Mouse (Mus musculus) cortical plate, adult 2 months (tissue): Measurements from ENCODE around the gene Jak3.

Experiments
- CTCF ChIP-seq: fragments of 200-500 bp; IDR thresholded peaks from 2 replicates; pipeline ENCODE4 v1.5.1; 2011; ENCODE audit warnings: mild to moderate bottlenecking, control low read depth, low read length; ENCODE audit not compliant: insufficient read depth; ENCODE audit errors: extremely low read depth
- POLR2A ChIP-seq: fragments of 200-500 bp; IDR thresholded peaks from 2 replicates; pipeline ENCODE4 v1.6.1; 2011; ENCODE audit warnings: mild to moderate bottlenecking, low read length, control low read depth; ENCODE audit not compliant: insufficient read depth; ENCODE audit errors: extremely low read depth

GRCm38 (mm10) chr8:71629781-71630212 is 46.3 kb upstream of the Jak3 start:
- TF ChIP-seq POLR2A (no peak), CTCF (no peak)
